Mouse (Mus musculus): ENCODE measurements around the gene Hmgcll1. TPM values are rescaled to one million over a fixed set of nuclear protein-coding genes. Genes with fewer than 3 reads are reported as not detected.

Hmgcll1 gene
- total and polyA plus RNA-seq, 2 experiments from 2014 or later: 16.0 to 29.6 TPM

- peak; percentile 7 for DNase-seq (ENCODE audit: low spot score)
- no peak for TF ChIP-seq CTCF (IDR thresholded peaks at IDR 0.05; ENCODE audit: low read depth)
- 0 out of 2 replicates have a peak overlapping the region, but pooled peaks have one; percentile 2 for H3K27ac ChIP-seq
- no peak overlapping the region for H3K9ac ChIP-seq (replicated peaks; ENCODE audit: low read length)
- H3K4me3 ChIP-seq (ENCODE audit: low read length): no peak overlapping the region
- no peak for ATAC-seq
- H3K36me3 ChIP-seq (ENCODE audit: insufficient read depth, low read length): no peaks in the 10 kb centered on the region
- no peaks in the 10 kb centered on the region for H3K9me3 ChIP-seq (ENCODE audit: low read length)
- no peaks in the 10 kb centered on the region for H3K4me1 ChIP-seq (ENCODE audit: insufficient read depth, low read length)
- H3K27me3 ChIP-seq (ENCODE audit: insufficient read depth, low read length): no peaks in the 10 kb centered on the region
- WGBS: 52% methylated on average over 5 of the region's 5 CpGs
- H3K4me2 ChIP-seq (ENCODE audit: low read depth, low read length): no peak overlapping the region
Observed at GRCm38 (mm10) chr9:76024277-76025246, 9.9 kb downstream of the Hmgcll1 start.

- H3K4me3 ChIP-seq (ENCODE audit: low read length): no peak overlapping the region
- DNase-seq (ENCODE audit: low spot score) (no peak), ATAC-seq (no peak)
- no peaks in the 10 kb centered on the region for H3K9me3 ChIP-seq (ENCODE audit: low read length)
- TF ChIP-seq CTCF (IDR thresholded peaks at IDR 0.05; ENCODE audit: low read depth): no peak
- H3K4me1 ChIP-seq (ENCODE audit: insufficient read depth, low read length): no peaks in the 10 kb centered on the region
- no peaks in the 10 kb centered on the region for H3K27me3 ChIP-seq (ENCODE audit: insufficient read depth, low read length)
- no peak overlapping the region for H3K4me2 ChIP-seq (ENCODE audit: low read depth, low read length)
- no peaks in the 10 kb centered on the region for H3K36me3 ChIP-seq (ENCODE audit: insufficient read depth, low read length)
- H3K9ac ChIP-seq (replicated peaks; ENCODE audit: low read length): no peak overlapping the region
- 82% methylated on average over 16 of the region's 16 CpGs for WGBS
- H3K27ac ChIP-seq: no peak overlapping the region
Observed at GRCm38 (mm10) chr9:76029471-76030199, 15.0 kb downstream of the Hmgcll1 start.

- Histone ChIP-seq H3K9ac (replicated peaks; ENCODE audit: low read length) (no peak overlapping the region), H3K4me3 (ENCODE audit: low read length) (no peak overlapping the region), H3K36me3 (ENCODE audit: insufficient read depth, low read length) (no peaks in the 10 kb centered on the region), H3K27ac (no peak overlapping the region), H3K9me3 (ENCODE audit: low read length) (no peaks in the 10 kb centered on the region), H3K27me3 (ENCODE audit: insufficient read depth, low read length) (no peaks in the 10 kb centered on the region), H3K4me2 (ENCODE audit: low read depth, low read length) (no peak overlapping the region), H3K4me1 (ENCODE audit: insufficient read depth, low read length) (no peaks in the 10 kb centered on the region; the same call in 1 of the 2 replicates)
- WGBS: 87% methylated on average over 7 of the region's 7 CpGs
- DNase-seq (ENCODE audit: low spot score): no peak
- ATAC-seq: no peak
- no peak for TF ChIP-seq CTCF (IDR thresholded peaks at IDR 0.05; ENCODE audit: low read depth)
Observed at GRCm38 (mm10) chr9:76035058-76035457, 20.4 kb downstream of the Hmgcll1 start.

GRCm38 (mm10) chr9:76038327-76039103 is 23.9 kb downstream of the Hmgcll1 start:
- Histone ChIP-seq H3K27ac (no peak overlapping the region), H3K9ac (replicated peaks; ENCODE audit: low read length) (no peak overlapping the region), H3K36me3 (ENCODE audit: insufficient read depth, low read length) (no peaks in the 10 kb centered on the region), H3K4me2 (ENCODE audit: low read depth, low read length) (no peak overlapping the region), H3K9me3 (ENCODE audit: low read length) (no peaks in the 10 kb centered on the region), H3K4me3 (ENCODE audit: low read length) (no peak overlapping the region), H3K4me1 (ENCODE audit: insufficient read depth, low read length) (no peaks in the 10 kb centered on the region; the same call in 1 of the 2 replicates), H3K27me3 (ENCODE audit: insufficient read depth, low read length) (no peaks in the 10 kb centered on the region)
- DNase-seq (ENCODE audit: low spot score): peak; percentile 21
- TF ChIP-seq CTCF (IDR thresholded peaks at IDR 0.05; ENCODE audit: low read depth): no peak
- peak; percentile 59; the same call in 1 of the 2 replicates for ATAC-seq
- 52% methylated on average over 9 of the region's 9 CpGs for WGBS

GRCm38 (mm10) chr9:76039711-76040110 is 25.1 kb downstream of the Hmgcll1 start:
- Histone ChIP-seq H3K4me2 (ENCODE audit: low read depth, low read length) (no peak overlapping the region), H3K27me3 (ENCODE audit: insufficient read depth, low read length) (no peaks in the 10 kb centered on the region), H3K27ac (no peak overlapping the region), H3K9me3 (ENCODE audit: low read length) (no peaks in the 10 kb centered on the region), H3K4me1 (ENCODE audit: insufficient read depth, low read length) (no peaks in the 10 kb centered on the region; the same call in 1 of the 2 replicates), H3K4me3 (ENCODE audit: low read length) (no peak overlapping the region), H3K9ac (replicated peaks; ENCODE audit: low read length) (no peak overlapping the region), H3K36me3 (ENCODE audit: insufficient read depth, low read length) (no peaks in the 10 kb centered on the region)
- 75% methylated on average over 5 of the region's 5 CpGs for WGBS
- ATAC-seq (no peak), DNase-seq (ENCODE audit: low spot score) (no peak)
- TF ChIP-seq CTCF (IDR thresholded peaks at IDR 0.05; ENCODE audit: low read depth): no peak

GRCm38 (mm10) chr9:76043341-76043740 is 28.7 kb downstream of the Hmgcll1 start:
- no peak overlapping the region for H3K4me2 ChIP-seq (ENCODE audit: low read depth, low read length)
- DNase-seq (ENCODE audit: low spot score): no peak
- no peaks in the 10 kb centered on the region for H3K9me3 ChIP-seq (ENCODE audit: low read length)
- no peak for TF ChIP-seq CTCF (IDR thresholded peaks at IDR 0.05; ENCODE audit: low read depth)
- H3K36me3 ChIP-seq (ENCODE audit: insufficient read depth, low read length): no peaks in the 10 kb centered on the region
- no peaks in the 10 kb centered on the region for H3K27me3 ChIP-seq (ENCODE audit: insufficient read depth, low read length)
- H3K4me1 ChIP-seq (ENCODE audit: insufficient read depth, low read length): no peaks in the 10 kb centered on the region; the same call in 1 of the 2 replicates
- WGBS: 45% methylated on average over 5 of the region's 5 CpGs
- H3K27ac ChIP-seq: no peak overlapping the region
- ATAC-seq: no peak
- H3K4me3 ChIP-seq (ENCODE audit: low read length): no peak overlapping the region
- H3K9ac ChIP-seq (replicated peaks; ENCODE audit: low read length): no peak overlapping the region
